Mouse (Mus musculus) heart, adult 9 months (tissue): ENCODE data around the gene Flvcr2.
A peak's percentile ranks its signal among the peaks of the same experiment; 100 is the strongest.

Source experiments
- DNase-seq, 2 experiments: peaks; one replicate each; pipeline ENCODE4 v3.0.0; 2022; ENCODE audit warnings: low spot score in 2 of 2

Gene Flvcr2

DNA sequence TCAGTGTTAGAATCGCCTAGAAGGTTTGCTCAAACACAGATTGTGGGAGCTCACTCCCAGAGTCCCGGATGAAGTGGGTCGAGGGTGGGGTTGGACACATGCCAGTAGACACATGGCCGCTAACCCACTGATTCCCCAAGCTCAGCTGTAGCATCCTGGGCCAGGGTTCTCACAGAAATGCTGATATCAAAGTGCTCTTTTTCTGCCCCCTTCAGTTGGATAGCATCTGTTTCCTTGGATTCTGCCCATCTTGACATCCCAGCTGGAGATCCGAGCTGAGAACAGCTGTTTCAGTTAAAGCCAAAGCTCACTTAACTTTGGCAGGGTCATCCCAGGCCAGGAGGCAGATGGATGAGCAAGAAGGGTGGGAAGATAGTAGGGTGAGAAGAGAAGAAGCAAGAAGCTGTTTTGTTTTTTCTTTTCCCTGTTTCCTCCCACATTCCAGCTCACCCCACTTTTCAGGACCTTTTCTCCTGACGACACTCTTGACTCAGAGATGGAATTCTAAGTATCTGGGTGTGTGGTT is 46.5 kb downstream of the Flvcr2 start:
- peak; percentile 55 to 58 for DNase-seq

DNA sequence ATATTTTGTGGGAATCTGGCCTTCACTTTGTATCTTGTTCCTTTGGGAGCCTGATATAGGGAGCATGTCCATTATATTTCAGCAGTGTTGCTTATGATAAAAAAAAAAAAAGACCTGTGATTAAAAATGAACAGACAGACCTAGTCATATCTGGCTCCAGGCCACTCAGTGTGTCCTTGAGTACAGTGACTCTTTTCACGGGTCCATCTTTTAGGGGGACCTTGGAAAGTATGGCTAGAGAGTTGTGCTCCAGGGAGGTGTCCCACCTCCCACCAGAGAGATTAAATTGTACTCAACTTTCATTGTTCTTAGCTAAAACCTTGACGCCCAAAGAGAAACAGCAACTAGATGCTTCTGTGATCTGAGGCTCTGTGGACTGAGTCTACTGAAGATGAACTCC is 47.8 kb downstream of the Flvcr2 start:
- no peak for DNase-seq

DNA sequence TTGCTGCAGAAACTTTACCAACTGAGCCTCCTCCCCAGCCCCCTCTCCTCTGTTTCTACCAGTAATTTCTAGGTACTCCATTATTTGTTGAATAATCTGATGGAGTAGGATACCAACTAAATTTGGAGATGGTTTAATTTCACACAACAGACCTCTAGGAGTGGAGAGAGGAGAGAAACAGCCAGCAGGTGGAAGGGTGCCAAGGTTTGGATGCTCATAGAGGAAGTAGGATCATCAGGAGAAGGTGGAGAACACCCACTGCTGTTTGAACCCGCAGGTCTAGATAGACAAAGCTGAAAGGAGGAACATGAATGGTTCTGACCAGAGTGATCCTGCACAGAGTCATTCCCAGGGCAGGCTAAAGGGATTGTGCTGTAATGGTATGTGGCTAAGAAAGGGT is 49.2 kb downstream of the Flvcr2 start:
- no peak for DNase-seq

DNA sequence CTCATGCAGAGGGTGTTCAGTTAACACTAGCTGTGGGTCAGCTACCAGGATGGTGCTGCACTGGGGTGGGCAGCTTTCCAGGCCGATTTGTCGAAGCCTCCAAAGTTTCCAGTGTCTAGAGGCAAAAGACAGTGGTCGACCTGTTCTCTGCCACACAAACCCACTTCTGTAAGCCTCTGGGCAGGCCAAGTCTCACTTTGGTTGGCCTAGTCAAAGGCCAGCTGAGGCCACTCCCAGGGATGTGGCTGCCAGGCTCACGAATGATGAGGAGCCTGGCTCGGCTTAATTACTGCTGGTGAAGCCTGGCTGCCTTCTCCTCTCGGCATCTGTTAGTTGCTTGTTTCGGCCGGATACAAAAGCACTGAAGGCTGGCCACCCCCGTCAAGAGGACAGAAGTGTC is 53.7 kb downstream of the Flvcr2 start:
- DNase-seq = no peak

DNA sequence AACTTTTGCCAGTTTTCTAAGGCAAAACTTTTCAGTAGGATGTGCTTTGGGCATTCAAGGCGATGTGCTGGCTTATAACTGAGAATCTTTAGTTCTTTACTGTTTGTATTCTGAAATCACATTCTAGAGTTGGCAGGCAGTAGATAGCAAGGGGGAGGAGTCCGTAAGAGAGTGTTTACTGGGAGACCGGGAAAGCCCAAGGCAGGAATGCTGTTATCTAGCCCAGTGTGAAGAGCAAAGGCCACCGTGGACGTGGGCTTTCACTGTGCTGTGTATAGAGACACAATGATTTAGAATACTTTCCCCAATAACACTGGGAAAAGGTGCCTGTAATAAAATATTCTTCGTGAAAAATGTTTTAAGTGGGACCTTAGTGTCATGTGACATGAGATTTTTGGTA is 63.4 kb downstream of the Flvcr2 start:
- DNase-seq = no peak

DNA sequence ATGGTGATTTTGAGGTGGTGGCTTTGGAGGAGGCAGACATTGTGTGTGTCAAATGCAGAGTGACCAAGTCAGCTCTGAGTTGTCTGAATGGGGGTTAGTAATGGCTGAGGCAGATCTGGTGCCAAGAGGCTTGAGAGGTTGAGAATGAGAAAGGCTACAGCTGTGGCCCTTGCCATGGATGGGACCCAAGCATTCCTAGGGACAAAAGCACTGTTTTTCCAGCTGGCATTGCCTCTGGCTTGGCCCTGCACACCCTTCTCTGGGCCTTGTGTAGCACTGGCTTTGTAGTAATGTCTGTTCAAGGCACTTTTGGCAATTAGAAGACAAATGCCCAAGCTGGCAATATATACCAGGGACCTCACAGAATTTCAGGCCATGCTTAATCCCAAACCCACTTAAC is 64.6 kb downstream of the Flvcr2 start:
- DNase-seq = no peak

DNA sequence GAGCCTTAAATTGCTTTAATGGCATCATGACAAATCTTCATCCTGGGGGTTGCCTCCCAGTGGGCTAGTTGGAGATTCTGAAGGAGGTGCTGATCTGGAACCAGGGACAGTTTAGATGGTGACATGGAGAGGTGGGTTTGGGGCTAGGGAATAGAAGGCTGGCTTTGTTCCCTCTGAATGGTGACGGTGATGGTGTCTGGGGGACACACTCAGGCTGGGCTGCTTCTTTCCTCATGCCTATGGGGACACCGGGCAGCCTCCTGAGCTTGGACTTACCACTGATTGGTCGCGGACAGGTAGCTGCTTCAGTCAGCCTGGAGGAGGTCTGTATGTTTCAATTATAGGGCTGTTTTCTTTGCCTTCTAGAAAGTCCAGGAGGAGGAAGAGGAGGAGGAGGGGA is 65.3 kb downstream of the Flvcr2 start:
- DNase-seq = no peak

DNA sequence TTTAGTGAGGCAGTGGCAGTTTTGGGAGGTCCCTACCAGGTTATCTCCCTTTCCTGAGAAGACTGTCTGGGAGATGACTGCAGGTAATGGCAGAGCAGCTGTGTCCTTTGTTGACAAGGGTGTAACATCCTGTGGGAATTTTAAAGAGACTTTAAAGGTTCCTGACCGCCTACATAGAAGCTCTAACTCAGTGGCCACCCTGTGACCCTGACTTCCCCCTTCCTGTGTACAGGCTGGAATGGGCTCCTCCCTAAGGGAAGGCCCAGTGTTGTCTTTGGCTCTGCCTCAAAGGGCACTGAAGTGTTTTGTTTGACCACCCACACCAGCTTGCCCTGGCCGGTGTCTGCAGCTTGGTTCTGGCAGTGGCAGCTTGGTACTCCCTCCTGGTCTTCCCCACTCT is 67.3 kb downstream of the Flvcr2 start:
- peak; percentile 68 to 87 for DNase-seq

DNA sequence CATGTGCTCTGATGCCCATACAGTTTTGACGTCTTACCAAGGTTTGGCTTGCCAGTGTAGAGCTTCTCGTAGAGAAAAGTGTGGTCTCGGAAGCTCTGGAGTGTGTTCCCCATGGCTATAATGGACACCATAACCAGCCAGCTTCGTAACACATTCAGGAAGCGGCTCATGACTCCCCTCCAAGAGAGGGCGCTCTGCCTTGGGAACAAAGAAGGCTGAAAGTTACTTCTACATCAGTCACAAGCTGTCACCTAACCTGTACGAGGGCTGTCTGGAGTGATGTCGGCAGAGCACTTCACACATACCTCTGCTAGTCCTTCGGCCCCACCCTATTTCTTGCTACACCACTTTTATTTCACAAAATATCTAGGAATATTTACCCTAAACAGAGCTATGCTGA is 75.7 kb downstream of the Flvcr2 start:
- no peak for DNase-seq

DNA sequence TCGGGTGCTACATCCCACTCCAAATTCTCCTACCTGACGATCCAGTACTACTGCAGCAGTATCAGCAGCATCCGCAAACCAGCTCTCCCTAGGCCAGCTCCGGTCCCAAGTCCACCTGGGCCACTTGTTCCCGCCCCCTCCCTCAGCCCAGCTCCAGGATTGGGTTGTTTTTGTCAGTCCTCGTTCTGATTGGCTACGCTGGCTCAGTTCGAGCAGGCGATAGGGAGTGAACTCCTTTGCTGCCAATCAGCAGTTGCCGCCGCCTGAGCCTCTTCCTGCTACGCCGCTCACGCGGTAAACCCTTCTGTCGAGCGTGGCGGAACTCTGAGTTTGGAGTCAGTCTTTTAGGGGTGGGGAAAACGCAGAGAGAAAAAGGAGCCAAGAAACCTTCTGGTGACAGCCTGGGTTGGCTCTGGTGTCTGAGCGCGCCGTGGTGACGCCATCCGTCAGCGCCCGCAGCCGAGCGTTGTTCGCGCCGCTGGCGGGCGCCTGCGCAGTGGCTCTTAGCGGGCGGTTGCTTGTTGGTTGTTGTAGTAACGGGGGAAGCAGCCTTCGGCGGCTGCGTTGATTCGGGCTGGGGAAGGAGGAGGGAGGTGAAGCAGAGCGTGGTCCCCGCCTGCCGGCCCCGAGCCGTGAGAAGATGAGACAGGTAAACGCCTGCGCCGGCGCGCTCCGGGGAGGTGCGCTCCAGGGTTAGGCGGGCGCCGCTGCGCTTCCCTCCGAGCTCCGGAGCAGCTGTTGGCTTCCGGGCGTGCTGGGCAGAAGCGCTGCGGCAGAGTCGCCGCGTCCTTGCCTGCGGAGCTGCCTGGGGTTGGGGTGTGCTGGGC is 78.3 kb downstream of the Flvcr2 start, which contains the start of the genes Erg28 and Ttll5:
Erg28 (minus strand) TSS at position 113 of the 827 bp plus-strand sequence.
Ttll5 (plus strand) TSS at position 222 of the 827 bp plus-strand sequence.
- DNase-seq = peak; percentile 96

DNA sequence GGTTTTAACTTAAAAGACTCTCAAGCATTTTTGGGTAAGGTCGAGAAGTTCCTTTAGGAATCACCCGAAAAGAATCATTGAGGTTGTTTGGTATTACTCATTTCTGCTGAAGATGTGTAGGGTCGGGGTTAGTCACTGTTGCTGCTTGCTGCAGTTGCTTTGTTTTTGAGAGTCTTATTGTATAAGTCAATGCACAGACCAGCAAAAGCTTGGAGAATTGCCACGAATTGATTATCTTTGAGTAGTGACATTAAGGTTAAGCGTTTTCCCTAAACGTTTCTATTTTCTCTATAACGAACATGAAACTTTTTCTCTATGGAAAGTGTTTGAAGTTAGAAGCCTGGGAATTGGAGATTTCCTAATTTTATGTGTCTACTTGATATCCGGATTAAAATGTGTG is 79.0 kb downstream of the Flvcr2 start:
- DNase-seq = no peak

DNA sequence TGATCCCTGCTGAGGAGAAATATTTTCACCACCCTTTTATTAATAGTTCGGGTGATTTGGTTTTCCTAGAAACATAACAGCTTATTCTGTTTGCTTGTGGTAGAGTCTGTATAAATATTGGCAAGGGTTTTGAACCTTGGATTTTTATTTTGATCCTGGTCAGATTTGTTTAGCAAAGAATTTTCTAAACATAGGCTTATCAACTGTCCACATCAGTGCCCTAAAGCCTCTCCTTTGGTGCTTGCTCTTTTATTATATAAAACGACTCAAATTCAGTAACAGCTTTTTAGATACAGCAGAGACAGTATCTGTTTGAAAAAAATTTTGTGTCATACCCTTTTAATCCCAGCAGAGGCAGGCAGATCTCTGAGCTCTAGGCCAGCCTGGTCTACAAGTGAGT is 79.5 kb downstream of the Flvcr2 start:
- DNase-seq = no peak

DNA sequence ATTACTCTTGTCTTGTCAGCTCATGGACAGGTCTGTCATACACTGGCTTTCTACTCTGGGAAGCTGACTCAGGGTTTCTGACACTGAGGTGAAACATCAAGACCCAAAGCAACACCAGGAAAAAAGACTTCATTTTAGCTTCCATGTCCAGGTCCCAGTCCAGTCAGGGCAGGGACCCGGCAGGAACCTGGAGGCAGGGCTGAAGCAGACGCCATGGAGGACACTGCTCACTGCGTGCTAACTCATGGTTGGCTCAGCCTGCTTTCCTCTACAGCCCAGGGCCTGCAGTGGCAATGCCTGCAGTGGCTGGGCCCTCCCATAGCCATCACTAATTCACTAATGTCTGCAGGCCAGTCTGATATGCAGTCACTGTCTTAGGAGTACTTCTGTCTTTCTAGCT is 82.5 kb downstream of the Flvcr2 start:
- DNase-seq = no peak

DNA sequence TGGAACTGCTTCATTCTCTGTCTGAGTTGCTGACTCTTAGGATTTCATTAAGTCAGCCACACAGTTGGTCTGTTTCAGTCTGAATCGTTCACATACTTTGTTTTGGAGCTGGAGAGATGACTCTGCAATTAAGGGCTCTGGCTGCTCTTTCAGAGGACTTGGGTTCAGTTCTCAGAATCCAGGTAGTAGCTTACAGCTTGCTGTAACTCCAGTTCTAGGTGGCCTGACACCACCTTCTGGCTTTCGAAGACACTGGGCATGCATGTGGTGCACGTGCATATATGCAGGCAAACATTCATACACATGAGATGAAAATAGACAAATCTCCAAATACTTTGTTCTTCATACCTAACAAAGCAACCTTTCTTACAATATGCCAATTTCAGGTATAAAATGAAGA is 83.5 kb downstream of the Flvcr2 start:
- DNase-seq = no peak

DNA sequence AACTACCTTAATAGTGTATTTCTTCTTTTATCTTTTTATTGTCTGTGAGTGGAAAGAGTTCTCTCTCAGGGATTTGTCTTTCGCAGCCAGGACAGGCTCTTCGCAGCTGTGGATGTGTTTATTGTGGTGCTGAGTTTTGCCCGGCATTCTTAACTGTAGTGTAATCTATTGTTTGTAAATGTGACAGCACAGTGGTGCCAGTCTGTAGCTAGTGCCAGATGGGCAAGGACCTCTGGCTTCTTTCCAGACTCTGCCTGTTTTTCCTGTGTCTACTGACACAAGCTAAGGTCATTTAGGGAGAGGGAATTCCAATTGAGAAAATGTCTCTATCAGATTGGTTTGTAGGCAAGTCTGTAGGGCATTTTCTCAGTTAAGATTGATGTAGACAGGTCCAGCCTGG is 84.4 kb downstream of the Flvcr2 start:
- peak; percentile 15 to 46 for DNase-seq

DNA sequence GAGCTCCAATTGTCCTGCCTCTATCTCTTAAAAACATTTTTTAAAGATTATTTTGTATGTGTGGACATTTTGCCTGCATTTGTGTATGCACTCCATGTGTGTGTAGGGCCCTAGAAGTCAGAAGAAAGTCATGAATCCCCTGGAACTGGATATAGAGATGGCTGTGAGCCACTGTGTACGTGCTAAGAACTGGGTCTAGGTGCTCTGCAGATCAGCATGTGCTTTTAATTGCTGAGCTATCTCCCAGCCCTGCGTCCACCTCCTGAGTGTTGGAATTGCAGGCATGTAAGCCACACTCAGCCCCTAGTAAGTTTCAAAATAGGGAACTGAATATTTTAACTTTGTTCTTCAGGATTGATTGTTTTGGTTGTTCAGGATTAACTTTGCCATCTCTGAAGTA is 88.2 kb downstream of the Flvcr2 start:
- no peak for DNase-seq

DNA sequence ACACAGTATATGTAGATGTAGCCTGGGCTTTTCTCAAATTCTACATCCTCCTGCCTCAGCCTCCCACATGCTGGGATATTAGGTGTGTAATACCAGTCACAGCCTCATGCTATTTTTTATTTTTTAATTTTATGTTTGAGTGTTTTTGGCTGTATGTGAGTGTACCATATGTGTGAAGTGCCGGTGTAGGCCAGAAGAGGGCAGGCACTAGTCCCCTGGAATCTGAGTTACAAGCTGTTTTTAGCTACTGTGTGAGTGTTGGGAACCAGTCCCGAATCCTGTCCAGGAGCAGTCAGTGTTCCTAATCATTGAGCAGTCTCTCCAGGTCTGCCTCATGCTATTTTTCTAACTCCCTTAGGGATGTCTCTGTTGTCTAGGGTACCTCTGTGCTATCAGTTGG is 91.4 kb downstream of the Flvcr2 start:
- DNase-seq = no peak

DNA sequence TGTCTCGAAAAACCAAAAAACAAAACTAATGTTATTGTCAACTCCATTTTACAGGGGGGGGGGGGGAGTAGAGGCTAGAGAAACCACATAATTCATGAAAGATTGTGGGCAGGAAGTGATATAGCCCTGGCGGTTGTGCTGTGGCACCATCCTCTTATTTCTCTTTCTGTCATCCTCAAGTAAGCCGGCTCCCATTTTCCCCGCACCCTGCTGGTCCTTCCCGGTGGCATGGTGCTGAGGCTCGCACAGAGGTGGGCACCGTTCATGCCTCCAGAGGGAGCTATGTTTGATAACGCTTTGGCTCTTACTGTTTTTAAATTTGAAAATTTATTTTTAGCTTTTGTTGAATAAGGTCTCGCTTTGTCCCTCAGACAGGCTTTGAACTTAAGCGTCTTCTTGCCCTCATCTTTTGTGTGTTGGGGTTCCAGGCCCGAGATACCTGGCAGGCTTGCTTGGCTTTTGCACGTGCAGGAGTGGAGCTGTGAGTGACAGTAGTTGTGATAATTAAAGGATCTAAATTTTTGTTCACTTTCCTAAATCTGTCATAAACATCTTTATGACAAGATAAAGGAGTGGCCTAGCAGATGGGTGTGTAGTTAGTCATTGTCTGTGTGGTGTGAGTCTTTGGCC is 93.1 kb downstream of the Flvcr2 start:
- DNase-seq = no peak

DNA sequence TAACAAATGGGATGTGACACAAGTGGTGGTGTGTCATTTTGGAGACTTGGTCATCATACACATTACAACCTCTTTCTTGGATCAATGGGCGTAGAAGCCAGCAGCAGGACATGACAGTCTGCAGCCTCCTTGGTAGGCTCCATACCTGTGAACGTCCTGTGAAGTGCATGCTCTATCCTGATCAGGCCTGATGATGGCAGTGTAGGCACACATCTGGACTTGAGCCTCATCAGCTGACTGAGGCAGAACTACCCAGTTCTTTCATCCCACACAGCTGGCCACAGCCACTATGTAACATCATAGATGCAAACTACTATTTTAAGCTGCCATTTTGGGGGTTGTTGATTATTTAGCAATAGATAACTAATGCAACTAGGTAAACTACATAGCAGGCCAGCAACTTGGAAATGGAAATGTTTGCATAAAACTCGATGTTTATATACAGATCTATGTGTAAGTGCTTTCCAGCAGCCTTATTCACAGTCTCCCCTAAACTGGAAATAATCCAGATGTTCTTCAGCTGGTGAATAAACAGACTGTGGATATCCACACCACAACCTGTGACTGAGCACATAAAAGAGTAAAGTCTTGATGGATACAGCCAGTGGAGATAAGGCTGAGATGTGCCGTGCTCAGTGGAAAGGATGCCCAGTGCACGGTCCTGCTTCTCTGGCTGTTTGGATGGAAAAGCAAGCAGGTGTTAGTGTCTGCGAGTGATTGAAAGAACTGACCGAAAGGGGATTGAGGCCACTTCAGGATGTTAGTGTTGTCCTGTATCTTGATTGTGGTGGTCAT is 102.0 kb downstream of the Flvcr2 start:
- peak; percentile 25 to 41 for DNase-seq

DNA sequence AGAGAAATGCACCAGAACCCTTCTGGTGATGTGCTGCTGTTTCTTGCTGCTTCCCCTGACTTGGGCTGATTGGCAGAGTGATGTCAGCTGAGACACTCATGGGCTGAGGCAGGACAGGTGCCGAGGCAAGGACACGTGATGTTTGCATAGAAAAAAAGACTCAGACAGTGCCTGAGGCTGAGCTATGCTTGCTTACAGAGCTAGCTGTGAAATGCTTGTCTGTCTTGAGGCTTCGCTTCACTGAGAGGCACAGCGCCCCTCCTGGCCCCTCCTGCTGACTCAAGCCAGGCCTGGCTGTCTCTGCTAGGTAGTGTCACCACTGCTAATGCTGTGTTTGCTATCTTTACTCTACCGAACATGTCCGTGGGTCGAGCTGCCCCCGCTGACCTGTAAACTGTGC is 104.3 kb downstream of the Flvcr2 start:
- no peak for DNase-seq

DNA sequence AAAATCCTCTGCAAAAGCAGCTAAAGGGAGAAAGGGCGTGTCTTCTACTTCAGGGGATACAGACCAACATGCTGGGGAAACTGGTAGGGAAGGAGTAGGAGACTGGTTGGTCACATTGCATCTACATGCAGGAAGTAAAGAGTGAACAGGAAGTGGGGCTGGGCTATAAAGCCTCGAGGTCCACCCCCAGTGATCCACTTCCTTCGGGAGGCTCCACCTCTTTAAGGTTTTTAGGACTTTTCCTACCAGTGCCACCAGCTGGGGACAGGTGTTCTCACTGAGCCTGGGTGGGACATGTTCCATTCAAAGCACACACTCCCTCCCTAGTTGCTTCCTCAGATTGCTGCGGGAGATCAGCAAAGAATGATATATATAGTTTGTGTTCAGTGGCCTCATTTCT is 107.5 kb downstream of the Flvcr2 start:
- DNase-seq = no peak

DNA sequence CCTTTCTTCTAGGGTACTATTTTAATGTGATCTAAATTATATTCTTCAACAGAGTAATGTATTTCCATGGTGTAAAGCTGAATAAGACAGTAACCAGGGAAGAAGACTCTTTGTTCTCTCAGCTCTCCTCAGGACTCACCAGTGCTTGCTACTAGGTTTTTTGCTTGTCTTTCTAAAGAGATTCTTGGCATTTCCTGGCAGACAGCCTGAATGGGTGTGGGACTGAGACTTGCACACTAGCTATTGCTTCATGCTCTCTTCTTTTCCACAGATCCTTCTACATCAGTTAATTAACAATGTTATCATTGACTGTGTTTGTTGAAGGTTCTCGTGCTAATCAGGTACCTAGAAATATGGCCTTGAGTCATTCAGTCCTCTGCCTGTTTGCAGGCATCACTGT is 107.9 kb downstream of the Flvcr2 start:
- DNase-seq = no peak
